Mouse (Mus musculus): ENCODE results near the gene Olfm3.

The Olfm3 gene

DNA sequence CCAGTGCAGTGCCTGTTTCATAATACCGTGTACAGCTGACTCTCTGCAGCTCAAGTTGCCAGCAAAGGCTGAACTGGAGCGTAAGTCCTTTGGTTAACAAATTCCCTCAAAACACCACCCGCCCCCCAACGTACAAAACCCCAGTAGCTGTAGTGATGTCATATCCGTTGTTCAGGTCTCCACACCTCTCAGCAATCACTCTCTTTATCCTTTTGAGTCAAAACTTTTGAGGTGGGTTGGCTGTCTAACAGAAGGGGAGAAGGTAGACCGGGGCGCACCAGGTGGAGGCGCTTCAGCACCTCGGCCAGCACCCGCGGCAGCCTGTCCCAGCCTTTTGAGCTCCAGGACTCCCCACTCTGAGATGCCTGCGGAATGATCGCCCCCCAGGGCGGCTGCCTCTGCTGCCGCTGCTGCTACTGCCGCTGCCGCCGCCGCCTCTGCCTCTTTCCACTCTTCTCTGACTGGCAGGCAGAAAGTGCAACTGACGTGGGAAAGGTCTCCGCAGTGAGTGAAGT, at the start of gene Olfm3:
Olfm3 (plus strand) TSS at position 155 of the 515 bp plus-strand sequence.
- no peak for DNase-seq

DNA sequence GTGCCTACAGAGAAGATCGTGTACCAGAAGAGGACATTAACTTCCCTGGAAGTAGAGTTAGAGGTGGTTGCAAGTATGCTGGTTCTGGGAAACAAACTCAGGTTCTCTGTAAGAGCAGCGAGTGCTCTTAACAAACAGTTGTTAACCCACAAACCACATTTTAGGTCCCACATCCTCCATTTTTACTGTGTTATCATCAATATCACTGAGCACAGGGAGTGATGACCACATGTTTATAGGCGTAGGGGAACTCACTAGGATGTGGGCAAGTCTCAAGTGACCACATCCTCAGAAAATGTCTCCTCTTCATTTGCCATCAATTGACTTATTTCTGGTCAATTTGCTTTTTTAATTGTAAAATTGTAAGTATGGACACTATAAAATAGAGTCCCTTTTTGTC, 14.1 kb upstream of the Olfm3 start:
- no peak for DNase-seq

DNA sequence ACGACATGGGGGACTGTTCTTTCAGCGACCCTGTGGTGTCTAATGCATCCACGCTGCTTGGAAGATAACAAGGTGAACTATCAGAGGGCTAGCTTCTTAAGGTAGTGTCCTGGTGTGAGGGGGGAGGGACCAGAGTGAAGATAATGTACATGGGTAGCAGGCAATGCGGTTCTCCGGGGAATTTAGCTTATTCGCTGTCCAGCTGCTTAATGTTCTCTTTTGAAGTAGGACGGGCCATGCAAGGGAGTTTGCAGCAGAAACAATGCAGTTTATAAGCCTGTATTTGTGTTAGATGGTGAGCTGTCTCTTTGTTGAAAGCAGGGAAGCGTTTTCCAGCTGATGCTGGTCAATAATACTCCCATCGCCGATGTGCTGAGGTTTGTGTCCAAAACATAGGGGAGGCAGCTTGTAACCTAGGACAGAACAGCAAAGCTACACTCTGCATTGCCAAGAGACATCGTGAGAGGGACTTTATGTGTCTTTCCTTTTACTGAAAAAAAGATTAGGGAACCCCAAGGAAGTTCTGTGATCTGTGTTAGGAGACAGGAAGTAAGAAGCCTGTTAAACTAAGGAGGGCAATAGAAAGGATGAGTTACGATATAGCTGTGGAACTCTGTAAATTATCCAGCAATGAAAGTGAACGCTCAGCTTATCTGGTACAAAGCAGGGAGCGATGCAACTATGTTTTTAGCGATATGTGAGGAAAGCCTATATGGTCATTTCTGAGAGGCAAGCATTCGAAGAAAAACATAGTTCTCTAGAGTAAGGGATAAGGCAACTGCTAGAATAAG, 950 bp downstream of the Olfm3 start:
- DNase-seq = no peak

- DNase-seq = no peak
Measured at GRCm38 (mm10) chr3:114907537-114907936, 3.7 kb downstream of the Olfm3 start.

DNA sequence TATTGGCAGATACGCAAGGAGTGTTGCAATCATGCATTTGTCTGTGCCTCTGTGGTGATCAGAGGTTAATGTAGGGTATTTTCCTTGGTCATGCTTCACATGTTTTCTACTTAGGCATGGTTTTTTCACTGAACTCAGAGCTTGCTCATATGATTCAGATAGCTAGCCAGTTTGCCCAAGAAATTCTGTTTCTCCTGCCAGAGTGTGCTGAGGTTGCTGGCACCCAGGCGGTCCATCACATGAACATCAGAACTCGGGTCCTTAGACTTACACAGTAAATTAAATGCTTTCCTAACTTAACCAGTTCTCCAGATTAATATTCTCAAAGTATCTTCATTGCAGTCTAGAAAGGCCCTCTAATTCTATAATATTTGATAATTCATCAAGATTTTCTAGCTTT, 5.0 kb downstream of the Olfm3 start:
- no peak for DNase-seq

- DNase-seq = no peak
Measured at GRCm38 (mm10) chr3:114920102-114920501, 16.2 kb downstream of the Olfm3 start.

- no peak for DNase-seq
Measured at GRCm38 (mm10) chr3:114929605-114930004, 25.7 kb downstream of the Olfm3 start.

- DNase-seq = no peak
Measured at GRCm38 (mm10) chr3:114930336-114930735, 26.5 kb downstream of the Olfm3 start.

DNA sequence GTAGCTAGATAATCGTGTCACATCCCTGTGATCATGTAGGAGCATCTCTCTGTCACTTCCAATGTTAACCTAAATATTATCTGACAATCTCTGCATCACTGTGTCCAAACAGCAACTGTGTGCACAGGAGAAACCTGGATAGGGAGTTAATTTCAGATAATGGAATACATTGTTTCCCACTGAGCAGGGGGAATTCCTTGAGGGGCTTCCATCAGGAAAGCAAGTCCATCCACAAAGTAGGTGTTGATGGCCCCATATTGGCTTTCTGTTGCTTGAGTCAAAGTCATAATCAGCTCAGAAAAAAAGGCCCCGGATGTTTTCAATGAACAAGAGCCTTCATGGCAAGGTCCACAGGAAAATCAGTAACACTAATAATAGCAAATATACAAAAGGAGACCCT, 26.9 kb downstream of the Olfm3 start:
- DNase-seq = no peak

GRCm38 (mm10) chr3:114932881-114933280, 29.0 kb downstream of the Olfm3 start:
- DNase-seq = no peak

DNA sequence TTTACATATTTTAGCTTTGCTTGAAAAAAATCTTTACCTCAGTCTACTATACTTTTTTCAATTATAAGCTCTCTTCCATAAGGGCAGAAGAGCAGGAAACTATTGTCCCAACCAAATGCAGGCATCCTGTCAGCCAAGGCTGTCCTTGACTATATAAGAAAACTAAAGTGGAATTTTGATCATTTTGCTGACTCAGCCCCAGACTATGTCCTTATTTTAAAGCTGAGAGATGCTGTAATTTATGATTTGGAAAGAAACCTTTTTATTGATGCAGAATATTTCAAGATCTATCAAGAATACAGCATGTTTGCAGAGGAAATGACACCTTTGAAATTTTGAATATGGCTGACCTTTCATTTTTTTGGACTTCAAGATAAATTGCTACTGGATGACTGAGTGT, 51.0 kb downstream of the Olfm3 start:
- no peak for DNase-seq

- no peak for DNase-seq
Measured at GRCm38 (mm10) chr3:114959311-114959967, 55.6 kb downstream of the Olfm3 start.

DNA sequence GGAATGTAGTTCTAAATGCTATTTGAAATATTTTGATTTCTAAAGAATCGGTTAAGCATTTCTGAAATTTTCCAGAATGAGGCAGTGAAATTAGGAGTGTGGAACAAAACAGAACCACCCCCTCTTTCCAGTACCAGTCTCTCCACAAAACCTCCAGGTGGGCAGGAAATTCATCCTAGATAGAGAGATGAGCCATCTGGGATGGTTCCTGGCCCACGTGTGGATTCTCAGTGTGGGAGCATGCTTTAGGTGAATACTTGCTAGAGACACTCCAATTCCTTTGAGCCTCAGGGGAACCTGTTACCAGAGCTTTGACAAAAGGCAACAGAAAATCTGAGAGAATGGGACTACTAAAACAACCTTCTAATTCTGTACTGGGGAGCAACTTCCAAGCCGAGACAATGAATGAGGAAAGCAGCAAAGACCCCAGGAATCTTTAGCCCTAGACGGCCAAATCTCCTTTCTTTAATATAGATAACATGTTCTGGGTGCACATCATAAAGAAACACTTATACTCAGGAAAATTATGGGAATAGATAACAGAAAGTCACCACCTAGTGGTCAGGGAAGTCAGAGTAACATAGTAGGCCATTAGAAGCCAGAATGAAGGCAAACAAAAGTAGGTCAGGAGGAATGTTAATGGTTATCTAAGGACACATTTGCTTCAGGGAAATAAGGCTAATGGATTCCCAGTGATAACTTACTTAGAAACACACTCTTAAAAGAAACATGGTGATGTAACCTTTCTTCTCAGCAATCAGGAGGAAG, 58.6 kb downstream of the Olfm3 start:
- no peak for DNase-seq

GRCm38 (mm10) chr3:114971183-114971582, 67.3 kb downstream of the Olfm3 start:
- no peak for DNase-seq

- DNase-seq = no peak
Measured at GRCm38 (mm10) chr3:114972522-114972921, 68.6 kb downstream of the Olfm3 start.

GRCm38 (mm10) chr3:114990828-114991227, 87.0 kb downstream of the Olfm3 start:
- DNase-seq = no peak

- DNase-seq = no peak
Measured at GRCm38 (mm10) chr3:114995956-114996355, 92.1 kb downstream of the Olfm3 start.

DNA sequence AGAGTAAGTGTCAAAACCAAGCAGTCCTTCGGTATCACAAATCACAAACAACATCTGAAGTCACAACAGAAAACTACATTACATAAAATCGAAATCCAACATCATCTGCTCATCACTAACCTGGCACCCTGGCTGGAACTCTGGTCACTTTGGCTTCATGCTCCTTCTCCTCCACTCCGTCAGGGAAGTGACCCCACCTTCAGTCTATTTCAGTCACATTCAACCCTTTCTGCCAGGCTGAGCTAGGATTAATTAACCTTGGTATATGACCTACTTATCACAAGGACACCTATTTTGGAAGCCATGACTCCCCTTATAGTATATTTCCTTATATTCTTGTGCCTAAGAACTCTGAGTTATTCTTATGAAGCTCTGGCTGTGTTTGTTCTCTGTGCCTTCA, 123.7 kb downstream of the Olfm3 start:
- no peak for DNase-seq

GRCm38 (mm10) chr3:115028046-115028445, 124.2 kb downstream of the Olfm3 start:
- no peak for DNase-seq

DNA sequence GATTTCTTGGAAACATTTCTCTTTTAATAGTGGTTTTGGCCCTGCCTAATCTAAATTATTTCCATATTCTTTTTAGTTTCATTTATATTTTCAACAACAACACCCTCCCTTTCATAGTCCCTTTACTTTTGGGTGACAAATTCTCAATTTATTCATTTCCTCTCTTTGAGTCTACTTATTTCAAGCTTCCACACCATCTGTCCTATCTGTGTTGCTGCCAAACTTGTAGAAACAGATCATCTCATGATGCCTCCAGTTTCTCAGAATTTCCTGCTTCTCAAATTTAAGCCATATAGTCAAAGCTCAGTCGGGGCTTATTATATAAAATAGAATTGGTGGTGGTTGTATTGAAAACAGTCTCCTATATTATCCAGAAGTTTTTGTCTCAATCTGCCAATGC, 124.7 kb downstream of the Olfm3 start:
- DNase-seq = no peak

DNA sequence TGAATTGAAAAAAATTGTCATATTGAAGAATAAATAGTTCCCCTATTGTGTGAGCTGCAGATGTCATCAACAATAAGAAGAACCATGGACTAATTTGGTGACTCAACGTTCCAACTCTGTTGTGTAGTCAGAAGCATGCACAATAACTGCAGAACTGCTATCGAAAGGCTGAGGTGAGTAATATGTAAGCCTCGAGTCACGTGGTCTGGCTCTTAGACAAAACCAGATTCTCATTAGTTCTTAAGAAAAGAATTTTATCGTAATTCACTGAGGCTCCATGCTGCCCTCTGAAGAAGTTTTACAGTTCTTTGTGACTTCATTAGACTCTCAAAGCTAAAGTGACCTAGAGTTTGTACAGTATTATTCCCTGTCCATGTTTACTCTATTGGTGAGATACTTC, 145.2 kb downstream of the Olfm3 start:
- no peak for DNase-seq

DNA sequence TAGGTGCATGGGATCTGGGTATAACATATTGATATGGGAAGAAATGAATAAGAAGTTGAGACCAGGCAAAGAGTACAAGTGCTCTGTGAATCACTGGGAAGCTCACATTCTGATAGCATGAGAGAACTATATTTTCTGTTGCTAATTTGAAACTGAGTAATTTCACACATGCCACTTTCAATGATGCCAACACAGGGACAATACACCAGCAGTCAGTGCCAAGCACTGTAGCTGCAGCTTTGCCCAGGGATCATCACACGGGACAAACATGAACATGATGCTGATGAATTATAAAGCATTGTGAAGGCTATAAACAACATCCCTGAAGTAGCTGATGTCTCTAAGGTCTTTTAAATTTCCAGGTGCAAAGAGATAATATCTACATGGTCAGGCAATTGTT, 161.0 kb downstream of the Olfm3 start:
- no peak for DNase-seq

- no peak for DNase-seq
Measured at GRCm38 (mm10) chr3:115080428-115081181, 176.7 kb downstream of the Olfm3 start.
